Mouse (Mus musculus) heart, postnatal 0 days (tissue): ENCODE results near the gene Prkca.

ENCODE experiments used
- CTCF ChIP-seq: IDR thresholded peaks from 2 replicates; pipeline ENCODE4 v1.5.1; 2016; ENCODE audit warnings: antibody characterized with exemption, control low read depth, low read depth
- EP300 ChIP-seq: IDR thresholded peaks from 2 replicates; pipeline ENCODE4 v1.6.1; 2016; ENCODE audit warnings: antibody characterized with exemption, low read depth

DNA sequence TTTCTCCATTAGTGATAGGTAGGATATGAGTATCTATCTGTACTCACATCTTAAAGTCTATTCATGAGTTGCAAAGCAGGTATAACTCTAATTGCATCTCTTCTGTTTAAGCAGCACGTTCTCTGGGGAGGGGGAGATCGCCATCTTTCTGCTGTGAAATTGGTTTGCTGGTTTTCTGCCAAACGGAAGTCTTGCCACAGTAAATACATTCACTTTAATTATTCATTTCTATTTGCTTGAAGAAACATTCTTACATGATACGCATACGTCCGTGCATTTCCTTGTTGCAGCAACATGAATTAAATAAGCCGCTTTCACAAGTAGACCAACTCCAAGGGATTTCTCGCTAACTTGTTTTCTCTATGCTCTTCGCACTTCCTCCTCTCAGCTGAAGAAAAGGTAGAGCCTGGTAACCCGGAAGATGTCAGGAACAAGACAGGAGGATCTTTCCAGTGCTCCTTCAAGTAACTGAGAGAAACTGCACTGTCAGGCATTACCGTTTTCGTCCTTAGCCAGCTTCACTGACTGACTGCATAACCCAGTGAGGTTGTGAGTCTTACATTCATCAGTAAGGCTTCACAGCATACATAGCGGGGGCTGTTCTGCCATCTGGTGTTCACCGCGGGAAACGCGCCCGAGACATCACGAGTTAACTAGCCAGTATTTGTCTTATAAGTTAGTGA is 34.1 kb upstream of the Prkca start:
- TF ChIP-seq EP300 (no peak), CTCF (peak; percentile 95)
